Mouse (Mus musculus): ENCODE measurements around the gene Rsrp1. TPM values are rescaled to one million over a fixed set of nuclear protein-coding genes. Genes with fewer than 3 reads are reported as not detected.

The Rsrp1 gene
- polyA plus RNA-seq, 1 experiment from 2014 or later, result 526 TPM

- no peaks in the 10 kb centered on the region for H3K9me3 ChIP-seq (ENCODE audit: control insufficient read depth, low read length)
- H3K27ac ChIP-seq (replicated peaks; ENCODE audit: low read depth, low read length), result no peak overlapping the region
- DNase-seq, result no peak
- no peak for ATAC-seq (ENCODE audit: low FRiP score, low TSS enrichment)
- no peaks in the 10 kb centered on the region for H3K4me1 ChIP-seq (ENCODE audit: control insufficient read depth, insufficient read depth, low read length)
- WGBS, result 80% methylated on average over 7 of the region's 7 CpGs
- H3K27me3 ChIP-seq (ENCODE audit: control insufficient read depth, insufficient read depth, low read length), result 0 out of 2 replicates have a peak, but pooled peaks cover 5% of the 10 kb centered on the region
- H3K9ac ChIP-seq (replicated peaks; ENCODE audit: low read length), result no peak overlapping the region
- no peak overlapping the region for H3K4me3 ChIP-seq (replicated peaks; ENCODE audit: low read depth, low read length)
- H3K36me3 ChIP-seq (ENCODE audit: control insufficient read depth, insufficient read depth, low read length), result no peaks in the 10 kb centered on the region
- H3K4me2 ChIP-seq (ENCODE audit: low read length), result no peak overlapping the region
Observed at GRCm38 (mm10) chr4:134918381-134918780, 5.0 kb upstream of the Rsrp1 start.

DNA sequence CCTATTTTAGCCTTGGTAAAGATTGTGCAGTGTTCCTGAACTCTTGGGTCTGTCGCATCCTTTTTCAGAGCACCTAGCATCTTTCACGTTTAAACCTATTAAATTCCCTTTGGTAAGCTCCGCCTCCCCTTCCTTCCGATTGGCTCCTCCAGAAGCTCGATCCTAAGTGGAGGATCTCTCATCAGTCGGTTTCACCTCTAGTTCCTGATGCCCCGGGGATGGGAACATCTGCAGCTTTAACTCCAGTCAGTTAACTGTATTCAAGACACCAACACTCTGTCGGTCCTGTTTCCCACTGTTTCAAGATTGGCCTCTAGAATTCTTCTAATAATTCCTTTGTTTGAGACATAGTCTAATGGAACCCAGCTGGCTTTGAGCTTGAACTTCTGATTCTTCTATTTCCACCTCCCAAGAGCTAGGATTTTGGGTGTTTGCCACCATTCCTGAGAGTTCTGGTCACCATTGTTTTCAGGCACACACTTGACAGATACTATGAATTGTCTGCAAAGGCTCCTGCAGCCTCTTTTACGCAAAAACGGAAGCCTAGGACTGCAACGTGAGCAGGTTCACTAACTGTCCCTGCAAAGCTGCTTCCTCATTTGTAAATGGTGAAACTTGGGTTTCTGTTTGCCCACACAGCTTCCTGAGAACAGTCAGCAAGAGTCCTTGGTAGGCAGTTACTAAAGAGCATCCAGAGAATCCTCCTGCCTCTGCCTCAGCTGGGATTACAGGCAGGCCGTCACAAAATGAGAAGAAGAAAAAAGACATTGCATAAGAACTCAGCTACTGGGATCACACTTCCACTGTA lies 3.5 kb upstream of the Rsrp1 start:
- WGBS, result 41% methylated on average over 12 of the region's 12 CpGs
- H3K9ac ChIP-seq (replicated peaks; ENCODE audit: low read length), result no peak overlapping the region
- no peak for DNase-seq

GRCm38 (mm10) chr4:134920631-134921030 lies 2.8 kb upstream of the Rsrp1 start:
- WGBS, result 95% methylated on average over 6 of the region's 6 CpGs
- H3K4me2 ChIP-seq (ENCODE audit: low read length), result no peak overlapping the region
- no peak for ATAC-seq (ENCODE audit: low FRiP score, low TSS enrichment)

More for the DNA sequence above, 3.5 kb upstream of the Rsrp1 start:
- no peak overlapping the region for H3K27ac ChIP-seq (replicated peaks; ENCODE audit: low read depth, low read length)
- H3K4me3 ChIP-seq (replicated peaks; ENCODE audit: low read depth, low read length), result no peak overlapping the region
- ATAC-seq (ENCODE audit: low FRiP score, low TSS enrichment), result no peak
- H3K36me3 ChIP-seq (ENCODE audit: control insufficient read depth, insufficient read depth, low read length), result 0 out of 2 replicates have a peak, but pooled peaks cover 3% of the 10 kb centered on the region
- H3K4me2 ChIP-seq (ENCODE audit: low read length), result no peak overlapping the region
- peaks cover 5% of the 10 kb centered on the region for H3K4me1 ChIP-seq (ENCODE audit: control insufficient read depth, insufficient read depth, low read length)
- no peaks in the 10 kb centered on the region for H3K9me3 ChIP-seq (ENCODE audit: control insufficient read depth, low read length)
- 0 out of 2 replicates have a peak, but pooled peaks cover 5% of the 10 kb centered on the region for H3K27me3 ChIP-seq (ENCODE audit: control insufficient read depth, insufficient read depth, low read length)

GRCm38 (mm10) chr4:134921703-134922102 lies 1.7 kb upstream of the Rsrp1 start:
- Histone ChIP-seq H3K9ac (replicated peaks; ENCODE audit: low read length) (no peak overlapping the region), H3K27me3 (ENCODE audit: control insufficient read depth, insufficient read depth, low read length) (0 out of 2 replicates have a peak, but pooled peaks cover 2% of the 10 kb centered on the region)

More at GRCm38 (mm10) chr4:134920631-134921030, 2.8 kb upstream of the Rsrp1 start:
- Histone ChIP-seq H3K9ac (replicated peaks; ENCODE audit: low read length) (no peak overlapping the region), H3K36me3 (ENCODE audit: control insufficient read depth, insufficient read depth, low read length) (peaks cover 9% of the 10 kb centered on the region), H3K27me3 (ENCODE audit: control insufficient read depth, insufficient read depth, low read length) (0 out of 2 replicates have a peak, but pooled peaks cover 5% of the 10 kb centered on the region), H3K27ac (replicated peaks; ENCODE audit: low read depth, low read length) (no peak overlapping the region), H3K4me3 (replicated peaks; ENCODE audit: low read depth, low read length) (no peak overlapping the region), H3K4me1 (ENCODE audit: control insufficient read depth, insufficient read depth, low read length) (peaks cover 11% of the 10 kb centered on the region), H3K9me3 (ENCODE audit: control insufficient read depth, low read length) (no peaks in the 10 kb centered on the region)
- DNase-seq, result no peak

DNA sequence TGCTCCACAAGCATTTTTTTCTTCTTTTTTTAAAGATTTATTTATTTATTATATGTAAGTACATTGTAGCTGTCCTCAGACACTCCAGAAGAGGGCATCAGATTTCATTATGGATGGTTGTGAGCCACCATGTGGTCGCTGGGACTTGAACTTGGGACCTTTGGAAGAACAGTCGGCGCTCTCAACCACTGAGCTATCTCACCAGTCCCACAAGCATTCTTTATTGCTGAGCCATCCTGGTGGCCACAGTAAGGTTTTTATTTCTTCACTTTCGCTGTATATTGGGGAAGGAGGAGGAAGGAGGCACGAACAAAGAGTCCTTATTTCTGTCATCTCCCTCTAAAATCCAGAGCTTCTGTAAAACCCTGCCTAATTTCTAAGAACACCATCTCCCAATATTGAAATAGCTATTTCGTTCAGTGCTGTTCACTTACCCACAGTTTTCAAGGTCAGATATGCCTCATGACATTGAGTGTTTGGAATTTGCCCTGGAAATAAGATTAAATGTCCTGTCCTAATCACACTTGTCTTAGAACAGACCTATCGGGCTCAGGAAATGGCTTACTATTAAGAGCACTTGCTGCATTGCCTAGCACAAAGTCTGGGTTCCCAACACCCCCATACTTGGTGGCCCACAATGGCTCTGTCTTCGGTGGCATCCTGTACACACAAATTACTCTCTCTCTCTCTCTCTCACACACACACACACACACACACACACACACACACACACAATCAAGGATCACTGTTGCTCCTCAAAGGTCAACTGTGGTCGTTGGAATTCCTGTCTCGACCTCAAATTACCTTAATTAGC lies 1.1 kb upstream of the Rsrp1 start:
- Histone ChIP-seq H3K27me3 (ENCODE audit: control insufficient read depth, insufficient read depth, low read length) (no peaks in the 10 kb centered on the region), H3K9me3 (ENCODE audit: control insufficient read depth, low read length) (no peaks in the 10 kb centered on the region), H3K36me3 (ENCODE audit: control insufficient read depth, insufficient read depth, low read length) (peaks cover 26% of the 10 kb centered on the region), H3K4me1 (ENCODE audit: control insufficient read depth, insufficient read depth, low read length) (peaks cover 17% of the 10 kb centered on the region), H3K4me2 (ENCODE audit: low read length) (peak overlapping the region; percentile 95), H3K27ac (replicated peaks; ENCODE audit: low read depth, low read length) (peak overlapping the region; percentile 92), H3K9ac (replicated peaks; ENCODE audit: low read length) (peak overlapping the region; percentile 53), H3K4me3 (replicated peaks; ENCODE audit: low read depth, low read length) (peak overlapping the region; percentile 99)
- DNase-seq (no peak), ATAC-seq (ENCODE audit: low FRiP score, low TSS enrichment) (no peak)
- 67% methylated on average over 10 of the region's 10 CpGs for WGBS

More at GRCm38 (mm10) chr4:134921703-134922102, 1.7 kb upstream of the Rsrp1 start:
- DNase-seq (no peak), ATAC-seq (ENCODE audit: low FRiP score, low TSS enrichment) (no peak)
- Histone ChIP-seq H3K36me3 (ENCODE audit: control insufficient read depth, insufficient read depth, low read length) (peaks cover 19% of the 10 kb centered on the region), H3K4me2 (ENCODE audit: low read length) (no peak overlapping the region), H3K27ac (replicated peaks; ENCODE audit: low read depth, low read length) (no peak overlapping the region), H3K4me3 (replicated peaks; ENCODE audit: low read depth, low read length) (no peak overlapping the region), H3K4me1 (ENCODE audit: control insufficient read depth, insufficient read depth, low read length) (peaks cover 17% of the 10 kb centered on the region), H3K9me3 (ENCODE audit: control insufficient read depth, low read length) (no peaks in the 10 kb centered on the region)
- 89% methylated on average over 4 of the region's 4 CpGs for WGBS

GRCm38 (mm10) chr4:134922925-134923244 lies 507 bp upstream of the Rsrp1 start:
- H3K9ac ChIP-seq (replicated peaks; ENCODE audit: low read length), result peak overlapping the region; percentile 53

GRCm38 (mm10) chr4:134924019-134924741 lies 788 bp downstream of the Rsrp1 start:
- Histone ChIP-seq H3K27me3 (ENCODE audit: control insufficient read depth, insufficient read depth, low read length) (no peaks in the 10 kb centered on the region), H3K36me3 (ENCODE audit: control insufficient read depth, insufficient read depth, low read length) (peaks cover 39% of the 10 kb centered on the region), H3K4me1 (ENCODE audit: control insufficient read depth, insufficient read depth, low read length) (peaks cover 17% of the 10 kb centered on the region), H3K9me3 (ENCODE audit: control insufficient read depth, low read length) (no peaks in the 10 kb centered on the region), H3K4me2 (ENCODE audit: low read length) (peak overlapping the region; percentile 95), H3K9ac (replicated peaks; ENCODE audit: low read length) (peak overlapping the region; percentile 87), H3K4me3 (replicated peaks; ENCODE audit: low read depth, low read length) (peak overlapping the region; percentile 99), H3K27ac (replicated peaks; ENCODE audit: low read depth, low read length) (peak overlapping the region; percentile 92)
- peak; percentile 58 for DNase-seq
- WGBS, result under 1% methylated on average over 75 of the region's 75 CpGs
- peak; percentile 22; the same call in 1 of the 2 replicates for ATAC-seq (ENCODE audit: low FRiP score, low TSS enrichment)

More at GRCm38 (mm10) chr4:134922925-134923244, 507 bp upstream of the Rsrp1 start:
- Histone ChIP-seq H3K9me3 (ENCODE audit: control insufficient read depth, low read length) (no peaks in the 10 kb centered on the region), H3K4me1 (ENCODE audit: control insufficient read depth, insufficient read depth, low read length) (peaks cover 17% of the 10 kb centered on the region), H3K27ac (replicated peaks; ENCODE audit: low read depth, low read length) (peak overlapping the region; percentile 92), H3K27me3 (ENCODE audit: control insufficient read depth, insufficient read depth, low read length) (no peaks in the 10 kb centered on the region), H3K4me2 (ENCODE audit: low read length) (peak overlapping the region; percentile 95), H3K4me3 (replicated peaks; ENCODE audit: low read depth, low read length) (peak overlapping the region; percentile 99), H3K36me3 (ENCODE audit: control insufficient read depth, insufficient read depth, low read length) (peaks cover 31% of the 10 kb centered on the region)
- peak; percentile 77; the same call in 1 of the 2 replicates for ATAC-seq (ENCODE audit: low FRiP score, low TSS enrichment)
- WGBS, result under 1% methylated on average over 13 of the region's 13 CpGs
- peak; percentile 78 for DNase-seq

DNA sequence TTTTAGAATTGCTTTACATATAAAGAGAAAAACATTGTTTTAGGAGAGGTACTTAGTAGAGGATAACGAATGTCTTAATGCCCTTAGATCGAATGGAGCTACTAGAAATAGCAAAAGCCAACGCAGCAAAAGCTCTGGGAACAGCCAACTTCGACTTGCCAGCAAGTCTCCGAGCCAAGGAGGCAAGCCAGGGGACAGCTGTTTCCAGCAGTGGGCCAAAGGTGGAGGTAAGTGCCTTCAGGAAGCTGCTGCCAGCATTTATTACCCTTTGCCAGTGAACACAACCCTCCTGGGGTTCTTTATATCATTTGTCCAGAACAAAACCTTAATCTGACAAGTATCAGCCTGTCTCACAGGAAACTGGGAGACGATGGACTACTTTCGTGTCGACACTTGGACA lies 1.8 kb downstream of the Rsrp1 start:
- H3K9ac ChIP-seq (replicated peaks; ENCODE audit: low read length), result peak overlapping the region; percentile 34; the same call in 1 of the 2 replicates
- H3K4me2 ChIP-seq (ENCODE audit: low read length), result peak overlapping the region; percentile 95
- H3K36me3 ChIP-seq (ENCODE audit: control insufficient read depth, insufficient read depth, low read length), result peaks cover 39% of the 10 kb centered on the region
- no peaks in the 10 kb centered on the region for H3K27me3 ChIP-seq (ENCODE audit: control insufficient read depth, insufficient read depth, low read length)
- WGBS, result 84% methylated on average over 8 of the region's 8 CpGs
- H3K27ac ChIP-seq (replicated peaks; ENCODE audit: low read depth, low read length), result no peak overlapping the region
- peak overlapping the region; percentile 99 for H3K4me3 ChIP-seq (replicated peaks; ENCODE audit: low read depth, low read length)
- H3K4me1 ChIP-seq (ENCODE audit: control insufficient read depth, insufficient read depth, low read length), result peaks cover 17% of the 10 kb centered on the region
- DNase-seq, result no peak
- no peak for ATAC-seq (ENCODE audit: low FRiP score, low TSS enrichment)
- no peaks in the 10 kb centered on the region for H3K9me3 ChIP-seq (ENCODE audit: control insufficient read depth, low read length)

Data from midbrain, embryonic 14.5 days (tissue).